Mouse (Mus musculus): ENCODE results near the gene Mxra7.
"Not testable (repeated sequence)": the region's sequence is repeated elsewhere in the genome, so short reads cannot be mapped to it uniquely, and the experiment has no call there.

Mxra7 gene

GRCm38 (mm10) chr11:116847187-116848085 lies 19.6 kb upstream of the Mxra7 start:
- DNase-seq (ENCODE audit: low read depth, low spot score): no peak

DNA sequence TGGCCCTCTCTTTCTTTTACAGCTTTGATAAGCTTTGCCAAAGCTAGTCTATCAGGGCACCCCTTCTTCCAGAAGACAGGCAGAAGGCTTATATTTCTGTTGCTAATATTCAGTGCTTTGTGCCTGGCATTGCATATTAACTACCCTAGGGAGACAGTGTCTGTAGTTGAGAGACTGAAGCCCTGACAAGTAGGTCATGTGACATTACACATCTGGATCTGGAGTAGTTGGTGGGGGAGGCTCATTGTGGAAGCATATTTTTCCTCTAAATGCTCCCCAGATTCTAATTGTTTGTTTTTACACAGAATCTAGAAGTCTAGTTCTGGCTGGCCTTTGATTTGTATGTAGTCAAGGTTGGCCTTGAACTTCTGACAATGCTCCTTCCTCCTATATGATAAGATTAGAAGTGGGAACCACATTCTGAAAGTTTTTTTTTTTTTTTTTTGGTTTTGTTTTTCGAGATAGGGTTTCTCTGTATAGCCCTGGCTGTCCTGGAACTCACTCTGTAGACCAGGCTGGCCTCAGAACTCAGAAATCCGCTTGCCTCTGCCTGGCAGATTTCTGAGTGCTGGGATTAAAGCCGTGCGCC lies 18.8 kb upstream of the Mxra7 start:
- no peak for DNase-seq (ENCODE audit: low read depth, low spot score)

DNA sequence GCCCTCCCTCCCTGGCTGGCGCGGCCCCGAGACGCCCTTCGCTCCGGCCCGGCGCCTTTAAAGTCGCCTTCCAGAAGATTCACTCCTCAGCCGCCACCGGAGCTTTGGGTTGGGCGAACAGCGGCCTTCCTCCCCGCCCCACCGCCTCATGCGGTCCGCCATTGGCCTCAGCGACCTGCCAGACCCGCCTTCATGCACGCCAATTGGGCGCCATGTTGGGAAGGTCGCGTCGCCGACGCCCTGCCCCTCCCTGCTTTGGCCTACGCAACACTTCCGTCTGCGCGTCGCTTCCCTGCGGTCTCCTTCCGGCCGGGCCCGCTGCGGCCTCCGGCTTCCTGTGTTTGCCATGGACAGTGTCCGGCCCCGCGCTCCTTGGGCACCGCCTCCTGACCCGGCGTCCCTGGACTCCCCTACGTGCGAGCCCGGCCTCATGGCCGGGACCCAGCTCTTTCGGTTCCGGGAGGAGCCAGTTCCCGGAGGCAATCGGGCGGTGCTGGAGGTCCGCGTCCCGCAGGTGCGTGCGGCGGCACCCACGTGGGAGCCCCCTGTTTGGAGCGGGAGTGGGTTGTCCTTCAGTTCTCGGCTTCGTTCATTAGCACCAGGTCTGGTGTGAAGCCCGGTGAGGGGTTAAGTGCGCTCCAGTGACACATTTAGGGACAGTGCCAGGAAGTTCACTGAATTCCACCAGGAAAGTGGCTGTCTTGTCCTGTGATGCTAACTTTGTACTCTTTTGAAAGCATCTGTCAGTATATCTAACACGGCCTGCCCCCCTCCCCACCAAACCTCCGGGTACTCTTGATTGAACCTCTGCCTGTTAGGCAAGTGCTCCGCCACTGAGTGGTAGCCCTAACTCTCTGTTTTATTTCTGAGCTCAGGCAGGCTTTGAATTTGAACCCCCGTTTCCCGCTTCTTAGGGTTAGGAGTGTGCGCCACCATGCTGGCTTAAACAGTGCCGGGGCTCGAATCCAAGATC lies 15.7 kb upstream of the Mxra7 start, which contains the start of the genes Mettl23 and Jmjd6:
Gene Mettl23, plus strand, starts transcription at position 18 of the 973 bp plus-strand sequence.
Gene Jmjd6, minus strand, starts transcription at position 189 of the 973 bp plus-strand sequence.
- peak; percentile 99 for DNase-seq (ENCODE audit: low read depth, low spot score)

DNA sequence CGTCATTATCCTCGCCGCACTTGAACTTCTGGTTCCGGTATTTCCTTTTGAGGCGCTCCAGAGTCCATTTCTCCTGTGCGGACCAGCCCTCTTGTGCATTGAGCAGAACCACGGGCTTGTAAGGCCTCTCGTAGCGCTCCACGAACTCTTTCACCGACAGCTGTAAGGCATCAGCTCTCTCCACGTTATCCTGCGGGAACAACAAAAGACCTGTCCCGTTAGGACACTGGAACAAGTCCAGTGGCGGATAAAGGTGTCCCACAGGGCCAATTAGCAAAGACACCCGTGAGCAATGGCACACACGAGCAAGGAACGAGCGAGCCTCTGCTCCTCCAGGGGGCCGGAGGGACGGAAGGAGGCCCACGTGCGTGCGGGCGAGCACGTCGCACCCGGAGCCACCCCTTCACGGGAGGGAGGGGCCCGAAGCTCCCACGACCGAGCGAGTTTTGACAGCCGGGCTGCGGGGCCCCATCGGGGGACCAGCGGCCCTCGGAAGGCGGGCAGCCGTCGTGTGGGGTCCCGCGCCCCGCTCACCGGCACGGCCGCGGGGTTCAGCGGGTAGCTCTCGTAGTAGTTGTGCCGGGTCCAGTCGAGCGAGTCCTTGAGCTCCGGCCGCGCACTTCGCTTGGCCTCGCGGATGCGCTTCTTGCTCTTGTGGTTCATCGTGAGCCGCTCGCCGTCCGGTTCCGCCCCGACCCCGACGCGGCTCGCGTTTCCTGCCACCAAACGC lies 14.8 kb upstream of the Mxra7 start:
- peak; percentile 54 for DNase-seq (ENCODE audit: low read depth, low spot score)

- DNase-seq (ENCODE audit: low read depth, low spot score): no peak
Measured at GRCm38 (mm10) chr11:116840748-116841147, 12.9 kb upstream of the Mxra7 start.

GRCm38 (mm10) chr11:116839601-116840000 lies 11.8 kb upstream of the Mxra7 start:
- no peak for DNase-seq (ENCODE audit: low read depth, low spot score)

DNA sequence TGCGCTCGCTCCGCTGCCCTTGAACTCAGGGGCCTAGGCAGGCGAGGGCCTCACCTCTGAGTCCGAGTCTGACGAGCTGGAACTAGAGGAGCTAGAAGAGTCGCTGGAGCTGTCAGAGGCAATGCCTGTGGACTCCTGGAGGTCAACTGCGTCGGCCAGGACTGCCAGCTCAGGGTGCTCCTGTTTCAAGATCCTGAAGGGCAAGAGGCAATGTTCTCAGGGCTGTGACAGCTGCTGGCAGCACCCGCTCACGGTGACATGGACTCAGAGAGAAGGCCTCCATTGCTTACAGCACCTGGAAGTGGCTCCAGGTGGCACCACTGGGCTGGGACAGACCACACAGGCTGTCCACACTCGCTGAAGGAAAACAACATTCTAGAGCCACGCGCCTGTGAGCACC lies 11.1 kb upstream of the Mxra7 start:
- DNase-seq (ENCODE audit: low read depth, low spot score): peak; percentile 86

- DNase-seq (ENCODE audit: low read depth, low spot score): no peak
Measured at GRCm38 (mm10) chr11:116837441-116837840, 9.6 kb upstream of the Mxra7 start.

- DNase-seq (ENCODE audit: low read depth, low spot score): no peak
Measured at GRCm38 (mm10) chr11:116836283-116836682, 8.4 kb upstream of the Mxra7 start.

- DNase-seq (ENCODE audit: low read depth, low spot score): no peak
Measured at GRCm38 (mm10) chr11:116834954-116835353, 7.1 kb upstream of the Mxra7 start.

DNA sequence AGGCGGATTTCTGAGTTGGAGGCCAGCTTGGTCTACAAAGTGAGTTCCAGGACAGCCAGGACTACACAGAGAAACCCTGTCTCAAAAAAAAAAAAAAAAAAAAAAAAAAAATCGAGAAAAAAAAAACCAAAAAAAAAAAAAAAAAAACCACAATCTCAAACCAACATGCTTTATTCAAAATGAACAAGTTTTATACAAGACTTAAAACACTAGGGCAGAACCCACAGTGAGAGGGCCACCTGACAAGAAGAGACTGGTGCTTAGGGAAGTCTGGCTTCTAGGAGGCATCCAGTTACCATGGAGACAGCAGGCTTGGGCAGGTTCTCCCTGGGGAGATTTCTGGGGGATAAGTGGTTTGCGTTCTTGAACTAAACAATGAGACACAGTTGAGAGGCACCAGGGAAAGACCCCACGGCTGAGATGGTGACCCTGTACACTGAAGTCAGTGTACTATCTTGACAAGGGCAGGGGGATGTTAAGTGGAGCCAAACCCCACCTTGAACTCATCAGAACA lies 4.4 kb upstream of the Mxra7 start:
- no peak for DNase-seq (ENCODE audit: low read depth, low spot score)

- no peak for DNase-seq (ENCODE audit: low read depth, low spot score)
Measured at GRCm38 (mm10) chr11:116826550-116827504, 1.0 kb downstream of the Mxra7 start.

DNA sequence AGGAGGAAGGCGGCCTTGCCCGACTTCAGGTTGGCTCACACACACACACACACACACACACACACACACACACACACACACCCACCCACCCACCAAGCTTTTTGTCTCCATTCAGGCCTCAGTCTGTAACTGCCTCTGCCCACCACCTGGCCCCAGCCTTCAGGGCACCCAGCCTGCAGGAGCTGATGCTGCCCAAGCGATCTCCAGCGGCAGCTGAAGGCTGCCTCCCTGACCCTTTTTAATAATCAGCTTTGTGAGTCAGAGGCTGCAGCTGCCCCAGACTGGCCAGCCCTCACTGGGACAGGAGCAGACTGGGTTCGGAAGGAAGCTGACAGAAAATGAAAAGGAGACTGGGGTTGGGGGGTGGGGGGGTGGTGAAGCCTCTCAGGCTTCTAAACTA lies 2.6 kb downstream of the Mxra7 start:
- DNase-seq (ENCODE audit: low read depth, low spot score): no peak

GRCm38 (mm10) chr11:116823885-116824284 lies 4.0 kb downstream of the Mxra7 start:
- not testable (repeated sequence) for DNase-seq (ENCODE audit: low read depth, low spot score)

GRCm38 (mm10) chr11:116823255-116823654 lies 4.6 kb downstream of the Mxra7 start:
- no peak for DNase-seq (ENCODE audit: low read depth, low spot score)

DNA sequence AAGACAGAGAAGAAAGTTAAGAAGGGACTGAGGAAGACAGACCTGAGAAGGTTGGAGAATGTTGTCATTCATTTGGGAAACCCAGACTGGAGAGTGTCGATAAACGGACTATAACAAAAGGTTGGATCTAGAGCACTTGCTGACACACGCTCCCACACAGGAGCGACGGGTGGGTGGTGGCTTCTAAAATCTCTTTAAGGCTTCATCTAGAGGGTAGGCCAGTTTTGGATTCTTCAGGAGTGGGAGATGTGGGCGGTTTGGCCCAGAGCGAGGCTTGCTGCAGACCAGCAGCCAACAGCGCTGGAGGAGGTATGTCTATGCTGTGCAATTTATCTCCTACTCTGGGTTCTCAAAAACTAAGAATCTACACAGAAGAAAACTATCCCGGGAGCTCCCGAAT lies 5.2 kb downstream of the Mxra7 start:
- DNase-seq (ENCODE audit: low read depth, low spot score): no peak

DNA sequence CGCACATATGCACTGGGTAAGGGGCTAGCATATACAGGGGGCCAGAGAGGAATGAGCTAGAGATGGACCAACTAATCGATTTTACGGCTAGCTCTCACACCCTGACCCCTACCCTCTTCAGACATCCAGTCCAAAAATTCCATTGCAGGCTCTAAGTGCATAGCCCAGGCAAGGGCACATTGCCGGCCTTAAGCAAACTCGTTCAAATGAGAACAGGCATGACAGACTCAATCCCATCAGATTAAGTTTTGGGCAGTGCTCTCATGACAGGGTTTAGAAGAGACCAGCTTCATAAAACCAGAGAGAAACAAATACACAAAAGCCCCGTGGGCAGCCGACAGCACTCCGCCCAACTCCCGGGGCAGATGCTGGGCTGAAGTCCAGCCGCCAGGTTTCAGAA lies 5.6 kb downstream of the Mxra7 start:
- no peak for DNase-seq (ENCODE audit: low read depth, low spot score)

- no peak for DNase-seq (ENCODE audit: low read depth, low spot score)
Measured at GRCm38 (mm10) chr11:116821057-116821940, 6.5 kb downstream of the Mxra7 start.
